Mouse (Mus musculus) heart, embryonic 16.5 days (tissue): ENCODE data around the gene Ly6c1. TPM values are rescaled to one million over a fixed set of nuclear protein-coding genes. Genes with fewer than 3 reads are reported as not detected.
"Not testable (repeated sequence)": the region's sequence is repeated elsewhere in the genome, so short reads cannot be mapped to it uniquely, and the experiment has no call there.

Experiments used
- ATAC-seq: fragments of 200-750 bp; cut with Nextera tagmentation; replicated peaks from 2 replicates; pipeline ENCODE4 v1.8.0; 2017; ENCODE audit warnings: moderate number of reproducible peaks; ENCODE audit not compliant: insufficient read depth, low FRiP score; ENCODE audit errors: extremely low read depth
- H3K27ac ChIP-seq: fragments of 300-500 bp; sonication (generic); 2 replicates; pipeline ENCODE4 v1.5.1; 2014; ENCODE audit warnings: mild to moderate bottlenecking, low read length, control low read depth, moderate library complexity
- H3K27me3 ChIP-seq: fragments of 300-500 bp; sonication (generic); 2 replicates; pipeline ENCODE4 v1.6.1; 2014; ENCODE audit warnings: low read length, mixed read lengths; ENCODE audit not compliant: control insufficient read depth, insufficient read depth
- H3K36me3 ChIP-seq: fragments of 300-500 bp; sonication (generic); 2 replicates; pipeline ENCODE4 v1.6.1; 2014; ENCODE audit not compliant: control insufficient read depth, insufficient read depth
- H3K4me1 ChIP-seq: fragments of 300-500 bp; sonication (generic); 2 replicates; pipeline ENCODE4 v1.6.1; 2014; ENCODE audit warnings: low read length, mixed read lengths; ENCODE audit not compliant: control insufficient read depth, insufficient read depth
- H3K4me2 ChIP-seq: fragments of 300-500 bp; sonication (generic); 2 replicates; pipeline ENCODE4 v1.6.1; 2014; ENCODE audit warnings: low read depth, mild to moderate bottlenecking, control low read depth, low read length
- H3K4me3 ChIP-seq: fragments of 300-500 bp; sonication (generic); 2 replicates; pipeline ENCODE4 v1.5.1; 2014; ENCODE audit warnings: mild to moderate bottlenecking, control low read depth, low read length
- H3K9ac ChIP-seq: fragments of 300-500 bp; sonication (generic); 2 replicates; pipeline ENCODE4 v1.6.1; 2014; ENCODE audit warnings: low read length, control low read depth
- H3K9me3 ChIP-seq: fragments of 300-500 bp; sonication (generic); replicated peaks from 2 replicates; pipeline ENCODE4 v1.6.1; 2016; ENCODE audit warnings: low read length; ENCODE audit not compliant: control insufficient read depth
- WGBS: fragments of 180-500 bp; shearing (Covaris S2); extraction: QIAGEN DNeasy Blood & Tissue Kit; methylation state at CpG from one replicate; pipeline ENCODE4 v1.1.7; 2014; 5-methylcytosine and 5-hydroxymethylcytosine counted together
- polyA plus RNA-seq: library from polyadenylated mRNA; unstranded; fragments of >200 nt; fragmentation: Nextera tagmentation; extraction: Ambion mirVana; gene quantifications from 2 replicates; pipeline ENCODE4 v1.2.1, GENCODE M21; 2015

Ly6c1 gene
- polyA plus RNA-seq, 1 experiment from 2014 or later: 18.5 TPM

DNA sequence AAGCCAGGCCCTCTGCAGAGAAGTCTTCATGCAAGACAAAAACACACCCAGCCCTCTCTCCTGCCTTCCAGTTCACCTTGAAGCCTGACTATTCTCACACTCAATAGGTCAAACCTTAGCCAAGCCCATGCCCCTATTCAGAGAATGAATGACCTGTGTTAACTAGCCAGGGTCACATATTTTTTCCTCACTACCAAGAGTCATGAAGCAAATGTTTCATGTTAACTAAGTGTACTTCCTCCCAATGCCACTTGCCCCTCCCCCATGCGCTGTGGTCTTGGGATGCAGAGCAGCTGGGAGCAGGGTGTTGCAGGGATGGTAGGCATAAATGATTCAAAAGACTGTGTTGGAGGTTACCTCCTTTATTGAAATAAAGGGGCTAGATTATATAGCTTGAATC, 2.0 kb upstream of the Ly6c1 start:
- 72% methylated on average over 1 of the region's 1 CpGs for WGBS
- H3K27ac ChIP-seq, H3K9ac ChIP-seq, H3K36me3 ChIP-seq, ATAC-seq, H3K9me3 ChIP-seq, H3K4me1 ChIP-seq, H3K4me2 ChIP-seq, H3K4me3 ChIP-seq, H3K27me3 ChIP-seq: not testable (repeated sequence)

DNA sequence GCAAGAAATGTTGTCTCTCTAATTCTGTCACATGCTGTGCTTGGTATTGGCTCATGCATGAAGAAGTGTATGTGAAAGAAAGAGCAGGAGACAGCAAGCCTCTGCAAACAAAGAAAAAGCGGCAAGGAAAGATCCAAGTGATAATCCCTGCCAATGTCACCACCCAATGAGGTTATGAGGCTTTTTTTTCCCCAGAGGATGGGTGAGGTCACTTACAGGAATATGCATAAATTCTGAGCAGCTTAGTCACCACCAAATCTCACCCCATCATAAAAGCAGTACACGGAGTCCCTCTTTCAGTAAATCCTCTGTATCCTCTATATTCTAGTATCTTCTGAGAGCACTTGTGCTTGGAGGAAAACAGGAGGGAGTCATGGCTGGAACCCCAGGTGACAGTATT, 1.2 kb upstream of the Ly6c1 start:
- H3K27ac ChIP-seq, H3K9me3 ChIP-seq, H3K27me3 ChIP-seq, H3K36me3 ChIP-seq, ATAC-seq, H3K4me1 ChIP-seq, H3K9ac ChIP-seq, H3K4me3 ChIP-seq, H3K4me2 ChIP-seq: not testable (repeated sequence)
- 56% methylated on average over 2 of the region's 2 CpGs for WGBS

DNA sequence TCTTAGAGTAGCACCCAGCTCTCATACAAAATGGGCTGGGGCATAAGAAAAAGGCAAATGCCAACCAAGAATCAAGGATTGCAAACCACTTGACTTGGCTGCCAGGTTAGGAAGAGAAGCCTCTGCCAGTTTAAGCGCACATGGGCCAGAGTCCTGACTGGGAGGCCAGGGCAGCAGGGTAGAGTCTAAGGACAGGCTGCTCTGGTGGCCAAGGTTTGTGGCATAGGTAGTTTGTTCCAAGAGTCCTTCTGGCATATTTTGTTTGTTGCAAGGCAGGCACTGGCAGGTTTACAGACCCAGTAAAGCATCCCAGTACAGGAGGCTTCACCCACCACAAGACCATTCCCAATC, 685 bp downstream of the Ly6c1 start:
- WGBS: 97% methylated on average over 1 of the region's 1 CpGs
- not testable (repeated sequence) for H3K9ac ChIP-seq, H3K4me2 ChIP-seq, H3K4me3 ChIP-seq, ATAC-seq, H3K27ac ChIP-seq, H3K27me3 ChIP-seq, H3K9me3 ChIP-seq, H3K36me3 ChIP-seq, H3K4me1 ChIP-seq

DNA sequence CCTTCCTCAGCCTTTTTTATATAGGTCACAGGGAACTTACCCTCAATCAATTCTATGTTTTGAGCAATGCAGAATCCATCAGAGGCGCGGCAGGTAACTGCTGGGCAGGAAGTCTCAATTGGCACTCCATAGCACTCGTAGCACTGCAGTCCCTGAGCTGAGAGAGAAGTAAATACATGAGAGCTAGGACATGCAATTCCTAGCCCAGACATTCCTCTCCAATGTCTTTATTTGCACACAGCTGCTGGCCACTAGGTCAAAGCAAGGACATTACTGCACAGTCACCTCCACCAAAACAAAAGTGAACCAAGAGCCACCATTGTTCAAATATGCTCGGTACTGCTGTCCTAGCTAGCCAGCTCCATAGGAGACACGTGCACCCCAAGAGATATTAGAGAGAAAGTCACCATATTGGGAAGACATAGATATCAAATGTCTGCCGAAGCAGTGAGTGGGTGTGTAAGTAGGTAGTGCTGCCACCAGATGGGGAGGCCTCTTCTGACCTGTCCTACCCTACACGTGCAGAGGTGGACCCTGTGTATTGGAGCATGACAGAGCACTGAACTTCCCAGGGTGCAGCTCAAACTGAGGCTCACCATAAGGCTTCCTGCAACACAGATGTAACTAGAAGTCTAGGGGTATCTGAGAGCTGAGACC, 1.2 kb downstream of the Ly6c1 start:
- not testable (repeated sequence) for H3K4me1 ChIP-seq, H3K9ac ChIP-seq, H3K9me3 ChIP-seq, H3K27me3 ChIP-seq, H3K4me3 ChIP-seq, H3K27ac ChIP-seq, H3K36me3 ChIP-seq, ATAC-seq, H3K4me2 ChIP-seq
- 77% methylated on average over 5 of the region's 7 CpGs for WGBS

DNA sequence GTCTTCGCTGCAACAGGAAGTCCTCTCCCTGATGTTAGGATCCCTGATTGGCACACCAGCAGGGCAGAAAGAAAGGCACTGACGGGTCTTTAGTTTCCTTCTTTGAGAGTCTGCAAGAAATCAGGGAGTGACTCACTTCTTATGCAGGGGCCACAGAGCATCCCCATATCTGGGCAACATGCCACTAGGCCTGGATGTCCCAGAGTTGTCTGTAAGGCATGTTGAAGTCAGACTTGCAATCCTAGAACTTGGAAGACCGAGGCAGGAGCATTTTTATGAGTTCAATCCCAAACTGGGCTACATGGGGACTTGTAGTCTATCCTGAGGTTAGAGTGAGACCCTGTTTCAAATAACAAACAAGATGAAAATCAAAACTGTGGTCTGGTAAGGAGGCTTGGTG, 3.1 kb downstream of the Ly6c1 start:
- H3K9me3 ChIP-seq, H3K36me3 ChIP-seq, H3K4me1 ChIP-seq, H3K4me2 ChIP-seq, H3K27me3 ChIP-seq, H3K27ac ChIP-seq, H3K9ac ChIP-seq, ATAC-seq, H3K4me3 ChIP-seq: not testable (repeated sequence)
- WGBS: 75% methylated on average over 2 of the region's 3 CpGs

DNA sequence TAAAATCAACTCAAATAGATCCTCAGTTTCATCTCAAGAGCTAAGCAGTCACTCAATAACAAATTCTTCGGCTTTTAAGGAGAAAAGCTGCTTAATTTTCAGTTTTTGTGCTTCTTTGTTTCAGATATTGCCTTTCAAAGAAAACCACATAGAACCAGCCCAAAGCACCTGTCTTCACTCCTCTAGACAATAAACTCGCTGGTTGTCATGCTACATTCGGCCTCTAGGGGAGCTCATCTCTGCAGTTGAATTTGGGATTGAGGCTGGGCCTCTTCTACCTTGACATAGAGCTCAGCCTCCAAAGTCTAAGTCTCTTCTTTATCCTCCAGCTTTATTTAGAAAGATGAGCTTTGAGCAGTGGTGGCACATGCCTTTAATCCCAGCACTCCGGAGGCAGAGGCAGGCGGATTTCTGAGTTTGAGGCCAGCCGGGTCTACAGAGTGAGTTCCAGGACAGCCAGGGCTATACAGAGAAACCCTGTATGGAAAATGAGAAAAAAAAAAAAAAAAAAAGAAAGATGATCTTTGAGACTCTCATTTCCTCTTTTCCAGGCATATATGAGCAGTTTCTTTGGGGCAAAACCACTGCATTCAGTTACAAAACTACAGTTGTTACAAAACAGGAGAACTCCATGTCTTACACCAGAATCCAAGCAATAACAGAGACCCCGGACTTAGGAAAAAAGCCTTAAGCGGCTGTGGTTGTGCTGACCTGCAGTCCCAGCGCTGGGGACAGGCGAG, 27.4 kb downstream of the Ly6c1 start:
- 69% methylated on average over 6 of the region's 10 CpGs for WGBS

DNA sequence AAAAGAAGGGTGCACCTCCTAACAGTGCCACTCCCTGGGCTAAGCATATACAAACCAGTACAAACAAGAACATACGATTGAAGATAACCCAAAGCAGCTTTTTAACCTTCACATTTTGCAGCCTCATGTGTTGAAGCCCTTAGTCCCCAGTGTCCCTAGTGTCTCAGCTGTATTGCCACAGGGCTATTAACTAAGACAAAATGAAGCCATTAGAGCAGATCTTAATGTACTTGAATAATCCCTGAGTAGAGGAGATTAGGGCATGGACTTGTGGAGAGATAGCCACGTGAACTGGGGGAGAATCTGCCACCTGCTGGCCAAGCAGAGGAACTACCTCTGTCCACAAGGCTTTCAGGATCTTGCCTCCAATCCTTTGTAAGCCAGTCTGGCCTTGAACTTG, 29.2 kb downstream of the Ly6c1 start:
- H3K4me1 ChIP-seq, H3K27me3 ChIP-seq, H3K4me2 ChIP-seq, H3K4me3 ChIP-seq, H3K9ac ChIP-seq, H3K9me3 ChIP-seq, H3K36me3 ChIP-seq, H3K27ac ChIP-seq: not testable (repeated sequence)
- ATAC-seq: 0 out of 2 replicates have a peak, but pooled peaks have one; percentile 18
- WGBS: 40% methylated on average over 2 of the region's 2 CpGs

More for the DNA sequence above, 27.4 kb downstream of the Ly6c1 start:
- ATAC-seq, H3K9me3 ChIP-seq, H3K4me2 ChIP-seq, H3K4me1 ChIP-seq, H3K36me3 ChIP-seq, H3K27ac ChIP-seq, H3K4me3 ChIP-seq, H3K9ac ChIP-seq, H3K27me3 ChIP-seq: not testable (repeated sequence)

Other genes starting within 250 kb of the Ly6c1 start
- not detected in 2 replicates for gene Gml2, start 229.8 kb downstream of the Ly6c1 start, polyA plus RNA-seq
- 0.11 and 0.54 TPM in 2 replicates for gene 2010109I03Rik, start 151.8 kb downstream of the Ly6c1 start, polyA plus RNA-seq
- 0.20 TPM in 1 of 2 replicates, not detected in the other for gene Ly6i, start 65.4 kb downstream of the Ly6c1 start, polyA plus RNA-seq
- 8.1 and 11.4 TPM in 2 replicates for gene Ly6a, start 50.8 kb downstream of the Ly6c1 start, polyA plus RNA-seq
- 1.8 and 2.9 TPM in 2 replicates for gene Ly6c2, start 63.1 kb upstream of the Ly6c1 start, polyA plus RNA-seq
- gene Ly6g, start 106.4 kb upstream of the Ly6c1 start, polyA plus RNA-seq: 0.51 TPM in 1 of 2 replicates, not detected in the other
- gene BC025446, start 167.5 kb upstream of the Ly6c1 start, polyA plus RNA-seq: not detected in 2 replicates
- gene Ly6f, start 219.6 kb upstream of the Ly6c1 start, polyA plus RNA-seq: not detected in 2 replicates